Mouse (Mus musculus): ENCODE measurements around the gene Teddm2. TPM values are rescaled to one million over a fixed set of nuclear protein-coding genes. Genes with fewer than 3 reads are reported as not detected.

Teddm2 gene
- polyA plus RNA-seq, 1 experiment = 0.14 TPM

DNA sequence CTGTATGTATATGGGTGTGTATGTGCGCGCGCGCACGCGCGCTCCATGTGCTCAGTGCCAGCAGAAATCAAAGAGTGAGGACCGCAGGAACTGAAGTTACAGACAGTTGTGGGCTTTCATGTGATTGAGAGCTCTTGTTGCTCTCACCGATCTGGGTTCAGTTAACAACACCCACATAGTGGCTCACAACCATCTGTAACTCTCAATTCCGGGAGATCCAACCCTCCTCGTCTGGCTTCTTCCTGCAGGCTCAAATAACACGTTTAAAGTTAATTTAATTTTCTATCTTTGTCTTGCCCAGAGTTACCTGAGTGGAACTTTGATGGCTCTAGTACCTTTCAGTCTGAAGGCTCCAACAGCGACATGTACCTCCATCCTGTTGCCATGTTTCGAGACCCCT lies 4.2 kb upstream of the Teddm2 start:
- H3K27me3 ChIP-seq (replicated peaks; ENCODE audit: control insufficient read depth, insufficient read depth, low read length) = no peaks in the 10 kb centered on the region
- peaks cover 4% of the 10 kb centered on the region; the same call in 1 of the 2 replicates for H3K4me1 ChIP-seq (ENCODE audit: control insufficient read depth, insufficient read depth, low read length)
- DNase-seq = no peak
- TF ChIP-seq CTCF (conservative IDR thresholded peaks at IDR 0.05; ENCODE audit: insufficient read depth, insufficient read length, low read depth, low read length) (no peak), POLR2A (IDR thresholded peaks at IDR 0.05; ENCODE audit: low read depth, low read length) (no peak)
- H3K36me3 ChIP-seq (ENCODE audit: control insufficient read depth, insufficient read depth, low read length) = peaks cover 17% of the 10 kb centered on the region
- no peak overlapping the region for H3K27ac ChIP-seq (ENCODE audit: insufficient read depth, low read depth, low read length)
- 84% methylated on average over 14 of the region's 14 CpGs for WGBS
- no peak overlapping the region for H3K4me3 ChIP-seq (ENCODE audit: insufficient read depth, low read depth, low read length)

GRCm38 (mm10) chr1:153903006-153903405 lies 3.0 kb upstream of the Teddm2 start:
- no peak for DNase-seq
- no peak overlapping the region for H3K27ac ChIP-seq (ENCODE audit: insufficient read depth, low read depth, low read length)
- H3K27me3 ChIP-seq (replicated peaks; ENCODE audit: control insufficient read depth, insufficient read depth, low read length) = no peaks in the 10 kb centered on the region
- TF ChIP-seq CTCF (conservative IDR thresholded peaks at IDR 0.05; ENCODE audit: insufficient read depth, insufficient read length, low read depth, low read length) (no peak), POLR2A (IDR thresholded peaks at IDR 0.05; ENCODE audit: low read depth, low read length) (no peak)
- peaks cover 4% of the 10 kb centered on the region; the same call in 1 of the 2 replicates for H3K4me1 ChIP-seq (ENCODE audit: control insufficient read depth, insufficient read depth, low read length)
- H3K4me3 ChIP-seq (ENCODE audit: insufficient read depth, low read depth, low read length) = peak overlapping the region; percentile 20; the same call in 1 of the 2 replicates
- 67% methylated on average over 13 of the region's 13 CpGs for WGBS
- H3K36me3 ChIP-seq (ENCODE audit: control insufficient read depth, insufficient read depth, low read length) = peaks cover 12% of the 10 kb centered on the region

DNA sequence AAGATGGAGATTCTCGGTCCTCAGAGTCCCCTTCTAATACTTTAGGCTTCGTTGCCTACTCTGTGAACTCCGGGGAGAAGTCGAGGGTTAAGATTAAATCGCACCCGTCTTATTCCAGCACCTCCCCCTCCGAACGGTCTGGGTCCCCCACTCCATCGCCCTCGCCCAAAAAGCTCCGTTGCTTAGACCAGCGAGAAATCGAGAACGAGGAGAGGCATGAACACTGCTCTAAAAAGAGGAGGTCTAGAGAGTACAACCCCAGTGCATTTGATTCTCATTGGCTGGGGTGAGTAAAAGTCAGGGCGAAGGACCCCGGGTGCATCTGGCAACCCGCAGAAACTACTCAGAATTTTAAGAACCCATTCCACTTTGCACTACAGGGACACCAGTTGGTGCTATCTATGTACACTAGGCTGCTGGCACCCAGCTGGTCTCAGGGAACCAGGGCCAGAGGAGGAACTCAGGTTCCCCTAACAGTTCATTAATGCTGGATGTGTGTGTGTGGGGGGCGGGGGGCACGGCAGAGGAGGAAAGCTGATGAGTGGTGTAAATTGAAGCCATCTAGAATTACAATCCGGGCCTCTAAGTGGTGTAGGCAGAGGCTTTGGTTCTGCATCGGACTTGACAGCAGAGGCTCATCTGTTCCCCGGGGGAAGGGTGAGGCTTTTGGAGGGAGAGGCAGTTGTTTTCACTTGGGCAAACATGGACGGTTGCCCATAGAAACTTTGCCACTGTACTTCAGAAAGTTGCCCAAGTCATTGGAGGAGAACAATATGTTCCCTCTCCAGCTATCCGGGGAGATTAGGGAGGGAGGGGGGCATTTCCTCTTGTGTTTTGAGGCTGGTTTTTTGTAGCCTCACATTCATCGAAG lies 1.1 kb upstream of the Teddm2 start:
- H3K4me3 ChIP-seq (ENCODE audit: insufficient read depth, low read depth, low read length) = peak overlapping the region; percentile 74
- peak; percentile 79 for DNase-seq
- peaks cover 4% of the 10 kb centered on the region; the same call in 1 of the 2 replicates for H3K4me1 ChIP-seq (ENCODE audit: control insufficient read depth, insufficient read depth, low read length)
- no peaks in the 10 kb centered on the region for H3K27me3 ChIP-seq (replicated peaks; ENCODE audit: control insufficient read depth, insufficient read depth, low read length)
- no peak for TF ChIP-seq POLR2A (IDR thresholded peaks at IDR 0.05; ENCODE audit: low read depth, low read length)
- TF ChIP-seq CTCF (conservative IDR thresholded peaks at IDR 0.05; ENCODE audit: insufficient read depth, insufficient read length, low read depth, low read length) = no peak
- H3K27ac ChIP-seq (ENCODE audit: insufficient read depth, low read depth, low read length) = peak overlapping the region; percentile 70
- 3% methylated on average over 25 of the region's 25 CpGs for WGBS
- H3K36me3 ChIP-seq (ENCODE audit: control insufficient read depth, insufficient read depth, low read length) = peaks cover 4% of the 10 kb centered on the region

GRCm38 (mm10) chr1:153900381-153900780 lies 353 bp upstream of the Teddm2 start:
- WGBS = under 1% methylated on average over 36 of the region's 36 CpGs
- Histone ChIP-seq H3K4me1 (ENCODE audit: control insufficient read depth, insufficient read depth, low read length) (peaks cover 4% of the 10 kb centered on the region; the same call in 1 of the 2 replicates), H3K4me3 (ENCODE audit: insufficient read depth, low read depth, low read length) (peak overlapping the region; percentile 74), H3K36me3 (ENCODE audit: control insufficient read depth, insufficient read depth, low read length) (peaks cover 4% of the 10 kb centered on the region), H3K27me3 (replicated peaks; ENCODE audit: control insufficient read depth, insufficient read depth, low read length) (no peaks in the 10 kb centered on the region), H3K27ac (ENCODE audit: insufficient read depth, low read depth, low read length) (peak overlapping the region; percentile 70)
- TF ChIP-seq CTCF (conservative IDR thresholded peaks at IDR 0.05; ENCODE audit: insufficient read depth, insufficient read length, low read depth, low read length) (no peak), POLR2A (IDR thresholded peaks at IDR 0.05; ENCODE audit: low read depth, low read length) (no peak)
- no peak for DNase-seq

DNA sequence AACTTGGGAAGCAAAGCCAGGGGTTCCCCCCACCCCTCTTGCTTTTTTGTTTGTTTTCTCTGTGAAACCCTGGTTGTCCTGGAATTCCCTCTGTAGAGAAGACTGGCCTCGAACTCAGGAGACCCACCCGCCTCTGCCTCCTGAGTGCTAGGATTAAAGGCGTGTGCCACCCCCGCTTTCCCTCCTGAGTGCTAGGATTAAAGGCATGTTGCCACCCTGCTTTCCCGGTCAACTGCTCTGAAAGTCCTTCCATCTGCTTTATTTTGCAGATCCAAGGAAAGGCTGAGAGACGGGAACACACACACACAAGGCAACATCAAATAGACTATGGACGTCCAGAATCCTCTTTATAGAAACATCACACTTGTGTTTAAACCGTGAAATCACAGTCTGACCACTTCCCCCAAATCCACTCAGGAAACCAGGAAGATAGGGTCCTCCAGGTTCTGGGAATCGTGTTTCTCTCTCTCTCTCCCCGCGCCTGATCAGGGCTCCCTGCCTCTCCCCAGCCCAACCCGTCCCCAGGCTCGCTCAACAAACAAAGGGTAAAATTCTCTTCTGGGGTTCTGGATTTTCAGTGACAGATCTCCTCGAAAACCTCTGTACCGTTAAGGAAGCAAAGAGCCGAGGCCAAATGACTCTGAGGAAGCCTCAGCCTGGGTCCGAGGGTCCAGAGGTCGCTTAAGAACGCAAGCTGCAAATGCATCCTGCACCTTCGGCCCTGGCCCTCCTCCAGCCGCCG lies 868 bp downstream of the Teddm2 start:
- Histone ChIP-seq H3K4me1 (ENCODE audit: control insufficient read depth, insufficient read depth, low read length) (peaks cover 4% of the 10 kb centered on the region; the same call in 1 of the 2 replicates), H3K27me3 (replicated peaks; ENCODE audit: control insufficient read depth, insufficient read depth, low read length) (no peaks in the 10 kb centered on the region), H3K4me3 (ENCODE audit: insufficient read depth, low read depth, low read length) (peak overlapping the region; percentile 74), H3K36me3 (ENCODE audit: control insufficient read depth, insufficient read depth, low read length) (peaks cover 2% of the 10 kb centered on the region; the same call in 1 of the 2 replicates), H3K27ac (ENCODE audit: insufficient read depth, low read depth, low read length) (peak overlapping the region; percentile 43)
- TF ChIP-seq CTCF (conservative IDR thresholded peaks at IDR 0.05; ENCODE audit: insufficient read depth, insufficient read length, low read depth, low read length) = no peak
- no peak for TF ChIP-seq POLR2A (IDR thresholded peaks at IDR 0.05; ENCODE audit: low read depth, low read length)
- no peak for DNase-seq
- 17% methylated on average over 22 of the region's 22 CpGs for WGBS

- no peak for TF ChIP-seq CTCF (conservative IDR thresholded peaks at IDR 0.05; ENCODE audit: insufficient read depth, insufficient read length, low read depth, low read length)
- no peak for TF ChIP-seq POLR2A (IDR thresholded peaks at IDR 0.05; ENCODE audit: low read depth, low read length)
- DNase-seq = no peak
- no peak overlapping the region for H3K27ac ChIP-seq (ENCODE audit: insufficient read depth, low read depth, low read length)
- 69% methylated on average over 8 of the region's 8 CpGs for WGBS
- H3K36me3 ChIP-seq (ENCODE audit: control insufficient read depth, insufficient read depth, low read length) = no peaks in the 10 kb centered on the region
- H3K27me3 ChIP-seq (replicated peaks; ENCODE audit: control insufficient read depth, insufficient read depth, low read length) = no peaks in the 10 kb centered on the region
- H3K4me3 ChIP-seq (ENCODE audit: insufficient read depth, low read depth, low read length) = no peak overlapping the region
- no peaks in the 10 kb centered on the region; the same call in 1 of the 2 replicates for H3K4me1 ChIP-seq (ENCODE audit: control insufficient read depth, insufficient read depth, low read length)
Measured at GRCm38 (mm10) chr1:153897196-153897595, 2.8 kb downstream of the Teddm2 start.
